Mouse (Mus musculus): ENCODE measurements at regions not wholly inside any gene's neighbourhood (a gene's known extent, or its start where the extent isn't known, plus 50 kb on each side); places are given as distances from the start of the nearest gene placed in this dataset.
A peak's percentile ranks its signal among the peaks of the same experiment; 100 is the strongest.

DNA sequence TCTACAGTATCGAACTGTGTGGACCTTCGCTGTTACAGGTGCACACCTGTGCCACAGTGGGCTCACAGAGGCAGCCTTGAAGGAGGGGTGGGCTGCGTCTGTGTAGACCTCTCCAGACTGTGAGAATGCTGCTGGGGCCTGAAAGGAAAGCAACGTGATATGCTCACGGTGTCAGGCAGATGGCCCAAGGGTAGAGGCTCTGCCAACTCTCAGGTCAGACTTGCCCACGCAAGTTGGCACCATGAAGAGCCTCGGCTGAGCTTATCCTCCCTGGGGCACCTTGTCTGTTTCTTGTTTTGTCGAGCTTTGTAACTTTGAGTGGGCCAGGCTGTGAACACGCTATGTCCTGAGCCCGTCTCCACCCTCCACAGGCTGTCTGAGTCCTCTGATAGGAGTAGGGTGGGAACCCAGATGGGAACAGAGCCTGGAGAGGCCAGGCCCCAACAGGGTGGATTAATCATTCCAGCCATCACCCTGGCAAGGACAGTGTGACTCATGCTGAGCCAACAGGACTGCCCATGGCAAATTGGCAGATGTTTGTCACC, 558.6 kb downstream of the Vrk1 start:
- no peak for TF ChIP-seq GATA1 (IDR thresholded peaks at IDR 0.05; ENCODE audit: borderline replicate concordance, low read length)
- no peak for TF ChIP-seq FLI1 (IDR thresholded peaks at IDR 0.05; ENCODE audit: low read length)
- H3K4me1 ChIP-seq: no peaks in the 10 kb centered on the region
- peaks cover 84% of the 10 kb centered on the region for H3K9me3 ChIP-seq
- no peaks in the 10 kb centered on the region for H3K27me3 ChIP-seq (replicated peaks)
- no peak overlapping the region for H3K4me3 ChIP-seq (replicated peaks)
- no peaks in the 10 kb centered on the region for H3K36me3 ChIP-seq (replicated peaks; ENCODE audit: low read length)

DNA sequence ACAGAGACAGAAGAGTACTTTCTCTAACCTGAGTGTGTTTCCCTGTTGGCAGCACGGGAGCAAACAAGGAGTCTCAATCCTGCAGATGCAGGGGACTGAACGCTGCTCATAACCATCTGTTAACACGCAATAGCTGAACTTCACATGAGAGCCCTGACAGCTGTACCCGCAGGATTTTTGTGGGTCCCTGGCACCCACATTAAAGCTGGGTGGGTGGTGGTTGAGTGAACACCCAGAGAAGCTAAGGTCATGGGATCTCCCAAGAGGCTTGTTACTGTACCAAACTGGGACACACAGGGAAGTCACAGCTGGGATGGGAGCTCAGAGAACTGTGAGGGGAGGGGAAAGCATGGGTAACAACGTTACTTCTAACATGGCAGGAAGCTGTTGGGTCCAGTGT, 562.9 kb downstream of the Vrk1 start:
- Histone ChIP-seq H3K9me3 (peaks cover 78% of the 10 kb centered on the region), H3K27me3 (replicated peaks) (no peaks in the 10 kb centered on the region), H3K4me1 (no peaks in the 10 kb centered on the region), H3K36me3 (replicated peaks; ENCODE audit: low read length) (no peaks in the 10 kb centered on the region), H3K4me3 (replicated peaks) (no peak overlapping the region)
- TF ChIP-seq FLI1 (IDR thresholded peaks at IDR 0.05; ENCODE audit: low read length) (no peak), GATA1 (IDR thresholded peaks at IDR 0.05; ENCODE audit: borderline replicate concordance, low read length) (no peak)

DNA sequence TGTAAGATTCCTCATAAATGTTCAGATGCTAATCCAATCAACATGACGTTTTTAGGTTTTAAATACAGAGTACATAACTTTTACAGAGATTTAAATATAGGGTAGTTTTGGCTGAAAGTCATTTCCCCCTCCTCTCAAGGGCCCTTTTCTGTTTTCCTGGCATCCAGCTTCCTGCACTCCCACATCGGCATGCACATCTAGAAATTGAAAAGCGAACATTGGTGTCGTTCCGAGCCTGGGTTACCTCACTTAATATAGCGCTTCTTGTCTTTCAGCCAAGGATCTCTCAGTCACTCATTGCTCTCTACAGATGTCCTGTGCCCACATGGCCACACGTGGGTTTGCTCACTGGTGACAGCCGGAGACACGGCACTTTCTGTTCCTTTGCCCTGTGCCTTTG, 572.7 kb downstream of the Vrk1 start:
- no peaks in the 10 kb centered on the region for H3K4me1 ChIP-seq
- H3K27me3 ChIP-seq (replicated peaks): no peaks in the 10 kb centered on the region
- no peak overlapping the region for H3K4me3 ChIP-seq (replicated peaks)
- TF ChIP-seq FLI1 (IDR thresholded peaks at IDR 0.05; ENCODE audit: low read length) (no peak), GATA1 (IDR thresholded peaks at IDR 0.05; ENCODE audit: borderline replicate concordance, low read length) (no peak)
- peaks cover 67% of the 10 kb centered on the region for H3K9me3 ChIP-seq
- H3K36me3 ChIP-seq (replicated peaks; ENCODE audit: low read length): no peaks in the 10 kb centered on the region

- Histone ChIP-seq H3K27me3 (replicated peaks) (no peaks in the 10 kb centered on the region), H3K4me1 (no peaks in the 10 kb centered on the region), H3K4me3 (replicated peaks) (no peak overlapping the region), H3K9me3 (peaks cover 79% of the 10 kb centered on the region), H3K36me3 (replicated peaks; ENCODE audit: low read length) (no peaks in the 10 kb centered on the region)
- TF ChIP-seq GATA1 (IDR thresholded peaks at IDR 0.05; ENCODE audit: borderline replicate concordance, low read length): no peak
- TF ChIP-seq FLI1 (IDR thresholded peaks at IDR 0.05; ENCODE audit: low read length): no peak
These were observed 575.6 kb downstream of the Vrk1 start for GRCm38 (mm10) chr12:106585626-106586025.

DNA sequence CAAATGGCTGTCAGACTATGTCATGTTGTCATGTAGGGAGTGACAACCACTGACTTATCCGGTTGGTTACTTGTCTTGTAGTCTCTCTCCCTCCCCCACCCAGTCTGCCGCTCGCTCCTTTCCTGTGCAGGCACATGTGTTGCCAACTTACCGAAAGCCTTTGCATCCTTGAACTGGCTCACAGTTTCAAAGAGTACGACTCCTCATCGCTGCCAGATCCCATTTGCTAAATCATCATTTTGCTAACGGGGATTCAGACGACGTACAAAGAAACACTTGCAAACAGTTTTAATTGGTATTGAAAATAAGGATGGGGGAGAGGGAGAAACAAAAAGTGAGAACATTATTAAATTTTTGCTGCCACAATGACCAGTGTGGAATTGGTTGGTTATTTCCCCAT, 582.7 kb downstream of the Vrk1 start:
- Histone ChIP-seq H3K4me3 (replicated peaks) (no peak overlapping the region), H3K27me3 (replicated peaks) (no peaks in the 10 kb centered on the region), H3K36me3 (replicated peaks; ENCODE audit: low read length) (no peaks in the 10 kb centered on the region), H3K9me3 (peaks cover 81% of the 10 kb centered on the region), H3K4me1 (no peaks in the 10 kb centered on the region)
- TF ChIP-seq GATA1 (IDR thresholded peaks at IDR 0.05; ENCODE audit: borderline replicate concordance, low read length): no peak
- TF ChIP-seq FLI1 (IDR thresholded peaks at IDR 0.05; ENCODE audit: low read length): no peak

GRCm38 (mm10) chr12:106597636-106598035, 587.6 kb downstream of the Vrk1 start:
- no peaks in the 10 kb centered on the region for H3K27me3 ChIP-seq (replicated peaks)
- no peak overlapping the region for H3K4me3 ChIP-seq (replicated peaks)
- peaks cover 66% of the 10 kb centered on the region for H3K9me3 ChIP-seq
- TF ChIP-seq GATA1 (IDR thresholded peaks at IDR 0.05; ENCODE audit: borderline replicate concordance, low read length) (no peak), FLI1 (IDR thresholded peaks at IDR 0.05; ENCODE audit: low read length) (no peak)
- no peaks in the 10 kb centered on the region for H3K4me1 ChIP-seq
- H3K36me3 ChIP-seq (replicated peaks; ENCODE audit: low read length): no peaks in the 10 kb centered on the region

DNA sequence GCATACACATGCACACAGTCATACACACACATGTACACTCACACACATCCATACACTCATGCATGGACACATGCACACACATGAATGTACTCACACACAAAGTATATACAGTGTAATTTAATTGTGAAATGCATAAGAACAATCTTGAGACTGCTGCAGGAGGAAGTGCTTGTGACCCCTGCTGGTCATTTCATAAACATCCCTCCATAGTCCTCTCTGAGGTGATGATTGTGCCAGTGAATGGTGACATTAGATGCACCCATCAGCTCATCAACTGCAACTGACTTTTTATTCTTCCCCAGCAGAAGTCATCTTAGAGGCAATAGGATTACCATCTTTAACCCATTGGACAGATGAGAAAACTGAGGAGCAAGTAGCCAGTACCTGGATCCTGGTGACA, 597.2 kb downstream of the Vrk1 start:
- Histone ChIP-seq H3K4me3 (replicated peaks) (peak overlapping the region; percentile 76), H3K36me3 (replicated peaks; ENCODE audit: low read length) (no peaks in the 10 kb centered on the region), H3K27me3 (replicated peaks) (no peaks in the 10 kb centered on the region), H3K4me1 (no peaks in the 10 kb centered on the region), H3K9me3 (peaks cover 73% of the 10 kb centered on the region)
- TF ChIP-seq GATA1 (IDR thresholded peaks at IDR 0.05; ENCODE audit: borderline replicate concordance, low read length) (no peak), FLI1 (IDR thresholded peaks at IDR 0.05; ENCODE audit: low read length) (no peak)

GRCm38 (mm10) chr12:106607655-106608337, 597.8 kb downstream of the Vrk1 start:
- TF ChIP-seq FLI1 (IDR thresholded peaks at IDR 0.05; ENCODE audit: low read length) (no peak), GATA1 (IDR thresholded peaks at IDR 0.05; ENCODE audit: borderline replicate concordance, low read length) (no peak)
- Histone ChIP-seq H3K36me3 (replicated peaks; ENCODE audit: low read length) (no peaks in the 10 kb centered on the region), H3K4me1 (no peaks in the 10 kb centered on the region), H3K4me3 (replicated peaks) (peak overlapping the region; percentile 60), H3K27me3 (replicated peaks) (no peaks in the 10 kb centered on the region), H3K9me3 (peaks cover 76% of the 10 kb centered on the region)

DNA sequence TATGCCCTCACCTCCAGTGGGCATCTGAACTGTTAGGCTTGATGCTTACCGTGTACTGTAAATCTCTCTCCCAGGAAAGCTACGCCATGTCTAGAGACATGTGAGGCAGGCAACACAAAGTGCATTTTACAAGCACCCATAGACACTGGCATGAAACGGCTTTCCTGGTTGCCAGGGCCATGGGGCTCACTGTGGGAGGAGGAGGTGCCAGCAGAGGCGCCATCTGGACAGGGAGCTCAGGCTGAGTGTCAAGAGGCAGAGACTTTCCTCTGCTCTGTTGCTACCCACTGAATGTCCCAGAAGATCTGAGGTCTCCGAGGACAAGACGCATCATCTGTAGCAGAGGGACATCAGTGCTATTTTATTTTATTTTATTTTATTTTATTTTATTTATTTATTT, 608.7 kb downstream of the Vrk1 start:
- peaks cover 74% of the 10 kb centered on the region for H3K9me3 ChIP-seq
- H3K4me3 ChIP-seq (replicated peaks): no peak overlapping the region
- TF ChIP-seq GATA1 (IDR thresholded peaks at IDR 0.05; ENCODE audit: borderline replicate concordance, low read length) (no peak), FLI1 (IDR thresholded peaks at IDR 0.05; ENCODE audit: low read length) (no peak)
- no peaks in the 10 kb centered on the region for H3K27me3 ChIP-seq (replicated peaks)
- H3K36me3 ChIP-seq (replicated peaks; ENCODE audit: low read length): no peaks in the 10 kb centered on the region
- no peaks in the 10 kb centered on the region for H3K4me1 ChIP-seq

GRCm38 (mm10) chr12:106626786-106627185, 616.8 kb downstream of the Vrk1 start:
- Histone ChIP-seq H3K36me3 (replicated peaks; ENCODE audit: low read length) (no peaks in the 10 kb centered on the region), H3K4me3 (replicated peaks) (no peak overlapping the region), H3K4me1 (no peaks in the 10 kb centered on the region), H3K9me3 (peaks cover 68% of the 10 kb centered on the region), H3K27me3 (replicated peaks) (no peaks in the 10 kb centered on the region)
- TF ChIP-seq FLI1 (IDR thresholded peaks at IDR 0.05; ENCODE audit: low read length) (no peak), GATA1 (IDR thresholded peaks at IDR 0.05; ENCODE audit: borderline replicate concordance, low read length) (no peak)
